Mouse (Mus musculus) megakaryocyte-erythroid progenitor cell, adult 5 weeks (primary cell): ENCODE results near the gene Olfr1442. TPM values are rescaled to one million over a fixed set of nuclear protein-coding genes. Genes with fewer than 3 reads are reported as not detected.

Experiments
- polyA plus RNA-seq: library from polyadenylated mRNA; stranded (reverse); fragments of >175 nt; gene quantifications from 2 replicates; pipeline ENCODE4 v1.2.3, GENCODE M21; 2012

The Olfr1442 gene
- not detected in 2 replicates for polyA plus RNA-seq

GRCm38 (mm10) chr19:12670139-12670538 lies at the start of gene Olfr1442:
Gene Olfr1442, plus strand, starts transcription at chr19:12670439.

GRCm38 (mm10) chr19:12633176-12633575 lies 37.1 kb upstream of the Olfr1442 start, which contains the start of gene Glyat:
Gene Glyat, plus strand, starts transcription at chr19:12633308.

GRCm38 (mm10) chr19:12677812-12678211 lies 7.6 kb downstream of the Olfr1442 start, which contains the start of gene Olfr1443:
Gene Olfr1443, plus strand, starts transcription at chr19:12678112.

GRCm38 (mm10) chr19:12695590-12695989 lies 25.4 kb downstream of the Olfr1442 start, which contains the start of gene Keg1:
Gene Keg1, plus strand, starts transcription at chr19:12695786.

Other genes with a start within 250 kb of the Olfr1442 start
- gene Pfpl, start 242.5 kb upstream of the Olfr1442 start, polyA plus RNA-seq, result not detected in 2 replicates
- 5.2 and 9.2 TPM in 2 replicates for gene Mpeg1, start 209.7 kb upstream of the Olfr1442 start, polyA plus RNA-seq
- gene Dtx4, start 169.0 kb upstream of the Olfr1442 start, polyA plus RNA-seq, result 9.8 and 14.3 TPM in 2 replicates
- gene Fam111a, start 124.7 kb upstream of the Olfr1442 start, polyA plus RNA-seq, result 3.4 and 5.0 TPM in 2 replicates
- gene Gm4952, start 70.5 kb upstream of the Olfr1442 start, polyA plus RNA-seq, result not detected in 2 replicates
- gene Glyat, start 37.1 kb upstream of the Olfr1442 start, polyA plus RNA-seq, result 0.05 TPM in 1 of 2 replicates, not detected in the other
- not detected in 2 replicates for gene Olfr1443, start 7.7 kb downstream of the Olfr1442 start, polyA plus RNA-seq
- not detected in 2 replicates for gene Keg1, start 25.3 kb downstream of the Olfr1442 start, polyA plus RNA-seq
- 0.10 and 0.22 TPM in 2 replicates for gene Cntf, start 95.2 kb downstream of the Olfr1442 start, polyA plus RNA-seq
- 35.3 and 51.8 TPM in 2 replicates for gene Zfp91, start 125.7 kb downstream of the Olfr1442 start, polyA plus RNA-seq
- gene Lpxn, start 125.8 kb downstream of the Olfr1442 start, polyA plus RNA-seq, result 0.18 and 0.88 TPM in 2 replicates
- not detected in 2 replicates for gene Gm5244, start 176.2 kb downstream of the Olfr1442 start, polyA plus RNA-seq
- gene Olfr1444, start 186.8 kb downstream of the Olfr1442 start, polyA plus RNA-seq, result not detected in 2 replicates
- not detected in 2 replicates for gene Olfr1445, start 213.4 kb downstream of the Olfr1442 start, polyA plus RNA-seq
- gene Olfr1446, start 223.1 kb downstream of the Olfr1442 start, polyA plus RNA-seq, result not detected in 2 replicates
- not detected in 2 replicates for gene Olfr1447, start 233.3 kb downstream of the Olfr1442 start, polyA plus RNA-seq